Mouse (Mus musculus) heart, postnatal 0 days (tissue): Measurements from ENCODE around the gene Ddx39b. TPM values are rescaled to one million over a fixed set of nuclear protein-coding genes. Genes with fewer than 3 reads are reported as not detected.
A peak's percentile ranks its signal among the peaks of the same experiment; 100 is the strongest.

ENCODE experiments used
- ATAC-seq: fragments of 200-750 bp; cut with Nextera tagmentation; 2 replicates; pipeline ENCODE4 v1.8.0; 2017; ENCODE audit warnings: low read depth, moderate number of reproducible peaks, moderate library complexity; ENCODE audit not compliant: insufficient read depth
- DNase-seq: peaks from one replicate; pipeline ENCODE4 v3.0.0-alpha.2; 2016; ENCODE audit warnings: low spot score
- H3K27ac ChIP-seq: fragments of 300-500 bp; sonication (generic); 2 replicates; pipeline ENCODE4 v1.5.1; 2014; ENCODE audit warnings: low read depth, mild to moderate bottlenecking
- H3K27me3 ChIP-seq: fragments of 300-500 bp; sonication (generic); 2 replicates; pipeline ENCODE4 v1.6.1; 2014; ENCODE audit warnings: low read length, mixed read lengths; ENCODE audit not compliant: control insufficient read depth, insufficient read depth
- H3K36me3 ChIP-seq: fragments of 300-500 bp; sonication (generic); replicated peaks from 2 replicates; pipeline ENCODE4 v1.6.1; 2014; ENCODE audit warnings: low read length, mixed read lengths; ENCODE audit not compliant: control insufficient read depth, insufficient read depth
- H3K4me1 ChIP-seq: fragments of 300-500 bp; sonication (generic); 2 replicates; pipeline ENCODE4 v1.6.1; 2014; ENCODE audit warnings: antibody characterized with exemption; ENCODE audit not compliant: control insufficient read depth, insufficient read depth
- H3K4me2 ChIP-seq: fragments of 300-500 bp; sonication (generic); 2 replicates; pipeline ENCODE4 v1.6.1; 2014; ENCODE audit warnings: low read depth, mild to moderate bottlenecking, low read length, moderate library complexity
- H3K4me3 ChIP-seq: fragments of 300-500 bp; sonication (generic); 2 replicates; pipeline ENCODE4 v1.5.1; 2014; ENCODE audit warnings: low read depth, low read length
- H3K9ac ChIP-seq: fragments of 300-500 bp; sonication (generic); replicated peaks from 2 replicates; pipeline ENCODE4 v1.6.1; 2014; ENCODE audit warnings: low read depth, low read length, mixed read lengths
- H3K9me3 ChIP-seq: fragments of 300-500 bp; sonication (generic); replicated peaks from 2 replicates; pipeline ENCODE4 v1.6.1; 2016; ENCODE audit warnings: low read length; ENCODE audit not compliant: control insufficient read depth
- CTCF ChIP-seq: IDR thresholded peaks from 2 replicates; pipeline ENCODE4 v1.5.1; 2016; ENCODE audit warnings: antibody characterized with exemption, control low read depth, low read depth
- EP300 ChIP-seq: IDR thresholded peaks from 2 replicates; pipeline ENCODE4 v1.6.1; 2016; ENCODE audit warnings: antibody characterized with exemption, low read depth
- WGBS: fragments of 180-500 bp; shearing (Covaris S2); extraction: QIAGEN DNeasy Blood & Tissue Kit; methylation state at CpG from one replicate; pipeline ENCODE4 v1.1.7; 2014; 5-methylcytosine and 5-hydroxymethylcytosine counted together
- polyA plus RNA-seq: library from polyadenylated mRNA; unstranded; fragments of >200 nt; fragmentation: Nextera tagmentation; extraction: Ambion mirVana; gene quantifications from 2 replicates; pipeline ENCODE4 v1.2.1, GENCODE M21; 2015
- total RNA-seq: library from RNA; depleted of rRNA; stranded (reverse); fragments of >200 nt; gene quantifications from 2 replicates; pipeline ENCODE4 v1.2.3, GENCODE M21; 2014; ENCODE audit warnings: low replicate concordance

Gene Ddx39b
- total and polyA plus RNA-seq, 2 experiments from 2014 or later, result 131 to 162 TPM

GRCm38 (mm10) chr17:35255301-35255700 lies 13.8 kb downstream of the Ddx39b start:
- no peak overlapping the region for H3K9ac ChIP-seq
- 0 out of 2 replicates have a peak, but pooled peaks cover 6% of the 10 kb centered on the region for H3K27me3 ChIP-seq
- TF ChIP-seq EP300 (no peak), CTCF (no peak)
- H3K9me3 ChIP-seq, result no peaks in the 10 kb centered on the region
- H3K4me3 ChIP-seq, result no peak overlapping the region
- peaks cover 37% of the 10 kb centered on the region for H3K36me3 ChIP-seq
- 0 out of 2 replicates have a peak, but pooled peaks cover 8% of the 10 kb centered on the region for H3K4me1 ChIP-seq
- no peak overlapping the region for H3K4me2 ChIP-seq
- ATAC-seq (no peak), DNase-seq (no peak)
- H3K27ac ChIP-seq, result no peak overlapping the region
- WGBS, result 57% methylated on average over 3 of the region's 3 CpGs

- TF ChIP-seq CTCF (no peak), EP300 (no peak)
- 0 out of 2 replicates have a peak, but pooled peaks cover 6% of the 10 kb centered on the region for H3K27me3 ChIP-seq
- no peak overlapping the region for H3K9ac ChIP-seq
- DNase-seq (no peak), ATAC-seq (no peak)
- H3K4me1 ChIP-seq, result 0 out of 2 replicates have a peak, but pooled peaks cover 8% of the 10 kb centered on the region
- H3K36me3 ChIP-seq, result peaks cover 33% of the 10 kb centered on the region
- 51% methylated on average over 4 of the region's 4 CpGs for WGBS
- H3K4me3 ChIP-seq, result no peak overlapping the region
- no peaks in the 10 kb centered on the region for H3K9me3 ChIP-seq
- no peak overlapping the region for H3K27ac ChIP-seq
- no peak overlapping the region for H3K4me2 ChIP-seq
These were observed 14.2 kb downstream of the Ddx39b start for GRCm38 (mm10) chr17:35255704-35256103.

GRCm38 (mm10) chr17:35257378-35257777 lies 15.8 kb downstream of the Ddx39b start:
- Histone ChIP-seq H3K9me3 (no peaks in the 10 kb centered on the region), H3K4me3 (no peak overlapping the region), H3K36me3 (peaks cover 16% of the 10 kb centered on the region), H3K9ac (no peak overlapping the region), H3K27me3 (peaks cover 15% of the 10 kb centered on the region; the same call in 1 of the 2 replicates), H3K27ac (no peak overlapping the region), H3K4me1 (peaks cover 9% of the 10 kb centered on the region; the same call in 1 of the 2 replicates), H3K4me2 (no peak overlapping the region)
- 53% methylated on average over 1 of the region's 1 CpGs for WGBS
- no peak for DNase-seq
- no peak for ATAC-seq
- TF ChIP-seq EP300 (no peak), CTCF (no peak)

GRCm38 (mm10) chr17:35257824-35258491 lies 16.4 kb downstream of the Ddx39b start:
- Histone ChIP-seq H3K4me2 (peak overlapping the region; percentile 64), H3K4me1 (peaks cover 12% of the 10 kb centered on the region; the same call in 1 of the 2 replicates), H3K4me3 (peak overlapping the region; percentile 43), H3K9ac (0 out of 2 replicates have a peak overlapping the region, but pooled peaks have one; percentile 36), H3K36me3 (peaks cover 11% of the 10 kb centered on the region), H3K27ac (no peak overlapping the region), H3K27me3 (peaks cover 18% of the 10 kb centered on the region; the same call in 1 of the 2 replicates), H3K9me3 (no peaks in the 10 kb centered on the region)
- ATAC-seq (peak; percentile 55; the same call in 1 of the 2 replicates), DNase-seq (peak; percentile 92)
- TF ChIP-seq CTCF (peak; percentile 94), EP300 (no peak)
- 12% methylated on average over 17 of the region's 17 CpGs for WGBS

- TF ChIP-seq CTCF (no peak; the same call in 1 of the 2 replicates), EP300 (no peak)
- H3K27ac ChIP-seq, result peak overlapping the region; percentile 11; the same call in 1 of the 2 replicates
- WGBS, result 49% methylated on average over 12 of the region's 14 CpGs
- no peaks in the 10 kb centered on the region for H3K9me3 ChIP-seq
- H3K27me3 ChIP-seq, result peaks cover 21% of the 10 kb centered on the region; the same call in 1 of the 2 replicates
- H3K4me2 ChIP-seq, result no peak overlapping the region
- peaks cover 2% of the 10 kb centered on the region for H3K36me3 ChIP-seq
- peak overlapping the region; percentile 43; the same call in 1 of the 2 replicates for H3K4me3 ChIP-seq
- no peak overlapping the region for H3K9ac ChIP-seq
- no peak for ATAC-seq
- DNase-seq, result no peak
- H3K4me1 ChIP-seq, result peaks cover 12% of the 10 kb centered on the region; the same call in 1 of the 2 replicates
These were observed 17.2 kb downstream of the Ddx39b start for GRCm38 (mm10) chr17:35258492-35259478.
